In the genomic region with DNA sequence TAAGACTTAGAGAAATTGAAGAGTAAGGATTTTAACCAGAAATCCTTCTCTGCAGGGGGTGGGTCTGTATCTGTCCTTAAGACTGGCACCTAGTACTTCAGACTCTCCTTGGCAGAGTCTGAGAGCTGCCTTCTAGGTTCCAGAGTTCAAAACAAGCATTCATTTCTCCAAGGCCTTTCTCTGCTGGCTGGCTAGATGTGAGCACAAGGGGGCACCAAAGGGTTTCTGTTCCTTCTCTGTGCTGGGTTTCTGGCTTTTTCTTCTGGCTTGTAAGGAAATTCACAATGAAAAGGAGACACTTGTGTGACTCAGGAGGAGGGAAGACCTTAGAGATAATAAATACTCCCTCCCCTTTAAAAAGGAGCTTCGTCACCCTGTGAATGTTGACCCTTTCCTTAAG, we compare ENCODE assay signal across 10 mouse cellular contexts.
DNase-seq lines count a peak whose midpoint lies in the region; ATAC-seq and TF ChIP-seq lines count a peak whose summit lies in the region.
"Had no signal": no experiment of that assay in that cellular context is flagged by ENCODE, and none has a peak within 500 bp of the region (broad histone marks: within the 10 kb centered on the region; RNA-seq: fewer than 3 reads in every experiment).

No protein-coding gene starts in this region.

- DNase-seq in heart, postnatal 10 days: peak; percentile 17 to 23
- no peak for DNase-seq in heart, adult 9 months (ENCODE audit: low spot score in 2 of 2)
- DNase-seq in ES-E14 (ENCODE audit: low read depth, low spot score): peak; percentile 6
- peak; percentile 70 for DNase-seq in embryo, embryonic 11 days
- DNase-seq in kidney, postnatal 0 days (ENCODE audit: low spot score): peak; percentile 72
- DNase-seq in limb, embryonic 11.5 days (ENCODE audit: low spot score): peak; percentile 65
- no peak for DNase-seq in natural killer cell, adult 2 months (ENCODE audit: low spot score in 2 of 2)
- no peak for DNase-seq in liver, embryonic 11.5 days (ENCODE audit: low spot score)

- H3K9me3 ChIP-seq in ES-E14 (ENCODE audit: control insufficient read depth, insufficient read depth, low read depth, low read length): no peaks in the 10 kb centered on the region
- H3K9me3 ChIP-seq in kidney, postnatal 0 days (replicated peaks; ENCODE audit: low read length): no peaks in the 10 kb centered on the region
- no peaks in the 10 kb centered on the region for H3K9me3 ChIP-seq in limb, embryonic 11.5 days (ENCODE audit: control insufficient read depth, low read length)
- H3K9me3 ChIP-seq in liver, embryonic 11.5 days (ENCODE audit: control insufficient read depth, low read length): no peaks in the 10 kb centered on the region
- H3K9me3 ChIP-seq: heart, embryonic 13.5 days had no signal

- no peak overlapping the region for H3K4me3 ChIP-seq in ES-E14 (ENCODE audit: insufficient read depth in 1 of 2, low read depth in 1 of 2, low read length in 2 of 2, poor library complexity in 1 of 2, severe bottlenecking in 1 of 2)
- H3K4me3 ChIP-seq in kidney, postnatal 0 days (replicated peaks; ENCODE audit: low read depth, low read length): no peak overlapping the region
- H3K4me3 ChIP-seq in limb, embryonic 11.5 days (ENCODE audit: low read depth, low read length): no peak overlapping the region
- no peak overlapping the region for H3K4me3 ChIP-seq in liver, embryonic 11.5 days (ENCODE audit: low read depth, low read length)
- H3K4me3 ChIP-seq: heart, embryonic 13.5 days had no signal

- intact Hi-C loops in heart, postnatal 10 days (cut with DNase I): no loop called here

- 13% methylated on average over 1 of the region's 1 CpGs for WGBS in kidney, postnatal 0 days
- 34% methylated on average over 1 of the region's 1 CpGs for WGBS in limb, embryonic 11.5 days
- 24% methylated on average over 1 of the region's 1 CpGs for WGBS in liver, embryonic 11.5 days

- no peak overlapping the region for H3K9ac ChIP-seq in ES-E14 (ENCODE audit: insufficient read depth, low read depth, low read length, poor library complexity, severe bottlenecking)
- no peak overlapping the region for H3K9ac ChIP-seq in kidney, postnatal 0 days (ENCODE audit: low read depth, low read length)
- no peak overlapping the region for H3K9ac ChIP-seq in limb, embryonic 11.5 days (ENCODE audit: low read length)
- H3K9ac ChIP-seq in liver, embryonic 11.5 days (ENCODE audit: low read depth, low read length): no peak overlapping the region
- H3K9ac ChIP-seq: heart, embryonic 13.5 days had no signal

- TF ChIP-seq CTCF in kidney, postnatal 0 days (IDR thresholded peaks at IDR 0.05; ENCODE audit: low read depth): peak; percentile 81

- H3K27me3 ChIP-seq in kidney, postnatal 0 days (ENCODE audit: insufficient read depth, low read length): no peaks in the 10 kb centered on the region
- H3K27me3 ChIP-seq in limb, embryonic 11.5 days (ENCODE audit: control insufficient read depth, insufficient read depth, low read length): no peaks in the 10 kb centered on the region
- H3K27me3 ChIP-seq in liver, embryonic 11.5 days (replicated peaks; ENCODE audit: control insufficient read depth, insufficient read depth, low read length): no peaks in the 10 kb centered on the region

- ATAC-seq in kidney, postnatal 0 days (replicated peaks; ENCODE audit: low FRiP score, low read depth): no peak
- ATAC-seq in limb, embryonic 11.5 days (ENCODE audit: insufficient number of reproducible peaks, low FRiP score, low TSS enrichment, low read depth): no peak
- ATAC-seq in liver, embryonic 11.5 days (replicated peaks; ENCODE audit: low FRiP score): no peak

- no peak overlapping the region for H3K4me2 ChIP-seq in kidney, postnatal 0 days (ENCODE audit: low read length)
- H3K4me2 ChIP-seq in limb, embryonic 11.5 days (ENCODE audit: low read depth, severe bottlenecking): no peak overlapping the region
- H3K4me2 ChIP-seq in liver, embryonic 11.5 days: no peak overlapping the region
- H3K4me2 ChIP-seq: heart, embryonic 13.5 days had no signal

- no peaks in the 10 kb centered on the region for H3K4me1 ChIP-seq in ES-E14 (ENCODE audit: control insufficient read depth in 2 of 2, insufficient read depth in 2 of 2, low read length in 2 of 2, poor library complexity in 1 of 2)
- H3K4me1 ChIP-seq in kidney, postnatal 0 days (replicated peaks; ENCODE audit: insufficient read depth, low read length): no peaks in the 10 kb centered on the region
- no peaks in the 10 kb centered on the region for H3K4me1 ChIP-seq in limb, embryonic 11.5 days (ENCODE audit: control insufficient read depth, insufficient read depth, low read length)
- H3K4me1 ChIP-seq in liver, embryonic 11.5 days (replicated peaks; ENCODE audit: control insufficient read depth, insufficient read depth, low read length): no peaks in the 10 kb centered on the region
- H3K4me1 ChIP-seq: heart, embryonic 13.5 days had no signal

- in situ Hi-C loops in ES-E14 (cut with MboI; ENCODE audit: low sequenced_read_pairs in 2 of 2, unreplicated experiment in 2 of 2): no loop called here

- no peaks in the 10 kb centered on the region for H3K36me3 ChIP-seq in ES-E14 (ENCODE audit: control insufficient read depth, insufficient read depth, low read length, poor library complexity, severe bottlenecking)
- no peaks in the 10 kb centered on the region for H3K36me3 ChIP-seq in kidney, postnatal 0 days (ENCODE audit: insufficient read depth, low read length)
- no peaks in the 10 kb centered on the region for H3K36me3 ChIP-seq in limb, embryonic 11.5 days (ENCODE audit: control insufficient read depth, insufficient read depth, low read length)
- no peaks in the 10 kb centered on the region for H3K36me3 ChIP-seq in liver, embryonic 11.5 days (ENCODE audit: control insufficient read depth, insufficient read depth, low read length)
- H3K36me3 ChIP-seq: G1E; heart, embryonic 13.5 days had no signal

- H3K27ac ChIP-seq in ES-E14 (ENCODE audit: insufficient read depth, low read depth, low read length, poor library complexity, severe bottlenecking): no peak overlapping the region
- H3K27ac ChIP-seq in kidney, postnatal 0 days: no peak overlapping the region
- H3K27ac ChIP-seq in limb, embryonic 11.5 days (replicated peaks; ENCODE audit: low read depth, low read length): no peak overlapping the region
- no peak overlapping the region for H3K27ac ChIP-seq in liver, embryonic 11.5 days (ENCODE audit: low read depth, low read length)
- H3K27ac ChIP-seq: heart, embryonic 13.5 days had no signal

TF ChIP-seq in ES-E14, 5 proteins besides CTCF, POLR2A, EP300 and RAD21:
- TF ChIP-seq ZNF384 (IDR thresholded peaks at IDR 0.05; ENCODE audit: low read depth, low read length) (no peak), ZC3H11A (IDR thresholded peaks at IDR 0.05; ENCODE audit: borderline replicate concordance, low read depth, low read length) (peak; percentile 50)

Comparison
In these comparisons a context has a peak if more than half of its experiments do, and no peak if none do; other contexts are left out.
1. DNase-seq: peak in heart, postnatal 10 days (2 of 2), ES-E14 (single experiment), embryo, embryonic 11 days (single experiment), kidney, postnatal 0 days (single experiment) and limb, embryonic 11.5 days (single experiment); none in heart, adult 9 months (0 of 2), natural killer cell, adult 2 months (0 of 2) and liver, embryonic 11.5 days (single experiment).